8 mouse cellular contexts compared by ENCODE assay signal in the genomic region with DNA sequence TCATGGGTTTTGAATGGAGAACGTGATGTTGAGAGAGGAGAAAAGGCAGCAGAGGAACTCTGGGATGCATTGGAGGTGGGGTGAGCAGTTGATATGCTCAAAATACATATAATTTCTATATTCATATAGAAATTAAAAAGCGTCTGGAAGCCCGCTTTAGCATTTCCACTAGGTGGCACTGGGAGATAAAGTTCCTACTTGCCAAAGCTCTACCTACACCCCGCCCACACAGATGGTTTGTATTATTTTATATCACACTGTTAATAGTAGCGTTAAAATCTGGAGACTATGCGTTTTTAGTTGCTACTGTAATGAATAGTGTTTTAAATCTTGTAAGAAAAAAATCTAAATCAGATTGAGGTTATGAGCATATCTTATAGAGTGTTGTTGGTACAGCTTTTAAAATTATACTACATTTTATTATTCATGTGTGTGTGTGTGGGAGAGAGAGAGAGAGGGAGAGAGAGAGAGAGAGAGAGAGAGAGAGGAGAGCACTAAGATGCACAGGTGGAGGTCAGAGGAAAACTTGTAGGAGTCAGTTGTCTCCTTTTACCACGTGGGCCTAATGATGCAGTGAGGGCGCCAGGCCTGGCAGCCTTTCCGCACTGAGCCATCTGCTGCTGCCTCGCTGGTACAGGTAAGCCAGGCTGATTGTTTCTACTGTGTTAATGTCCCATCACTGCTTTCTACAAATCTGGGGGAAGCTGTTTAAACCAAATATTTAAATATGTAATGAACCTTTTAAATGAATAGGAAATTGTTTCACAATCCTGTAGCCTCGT. TPM values are rescaled to one million over a fixed set of nuclear protein-coding genes. Genes with fewer than 3 reads are reported as not detected.
DNase-seq lines count a peak whose midpoint lies in the region; ATAC-seq and TF ChIP-seq lines count a peak whose summit lies in the region.

No protein-coding gene starts in this region.

- no peaks in the 10 kb centered on the region for H3K36me3 ChIP-seq in embryonic facial prominence, embryonic 11.5 days (replicated peaks; ENCODE audit: control insufficient read depth, insufficient read depth, low read depth, low read length)
- no peaks in the 10 kb centered on the region for H3K36me3 ChIP-seq in embryonic facial prominence, embryonic 10.5 days (replicated peaks)
- no peaks in the 10 kb centered on the region for H3K36me3 ChIP-seq in liver, embryonic 11.5 days (ENCODE audit: control insufficient read depth, insufficient read depth, low read length)

- no peaks in the 10 kb centered on the region for H3K4me1 ChIP-seq in embryonic facial prominence, embryonic 11.5 days (ENCODE audit: control insufficient read depth, insufficient read depth, low read length)
- H3K4me1 ChIP-seq in embryonic facial prominence, embryonic 10.5 days, result no peaks in the 10 kb centered on the region
- H3K4me1 ChIP-seq in lung, adult 2 months (ENCODE audit: control insufficient read depth, insufficient read depth, low read length), result peaks cover 2% of the 10 kb centered on the region; the same call in 1 of the 2 replicates
- H3K4me1 ChIP-seq in liver, embryonic 11.5 days (replicated peaks; ENCODE audit: control insufficient read depth, insufficient read depth, low read length), result no peaks in the 10 kb centered on the region

- no peak overlapping the region for H3K4me2 ChIP-seq in embryonic facial prominence, embryonic 11.5 days (ENCODE audit: low read depth, low read length)
- H3K4me2 ChIP-seq in liver, embryonic 11.5 days, result no peak overlapping the region

- no peak overlapping the region for H3K4me3 ChIP-seq in embryonic facial prominence, embryonic 11.5 days (ENCODE audit: low read depth, low read length)
- no peak overlapping the region for H3K4me3 ChIP-seq in embryonic facial prominence, embryonic 10.5 days
- H3K4me3 ChIP-seq in lung, adult 2 months (replicated peaks; ENCODE audit: extremely low read depth, low read depth, low read length), result no peak overlapping the region
- H3K4me3 ChIP-seq in liver, embryonic 11.5 days (ENCODE audit: low read depth, low read length), result no peak overlapping the region

- WGBS in embryonic facial prominence, embryonic 11.5 days, result 66% methylated on average over 11 of the region's 11 CpGs
- WGBS in embryonic facial prominence, embryonic 10.5 days, result 80% methylated on average over 11 of the region's 11 CpGs
- WGBS in lung, adult 2 months, result 65% methylated on average over 11 of the region's 11 CpGs
- WGBS in liver, embryonic 11.5 days, result 81% methylated on average over 11 of the region's 11 CpGs

- H3K9ac ChIP-seq in embryonic facial prominence, embryonic 11.5 days (replicated peaks; ENCODE audit: low read length), result no peak overlapping the region
- H3K9ac ChIP-seq in liver, embryonic 11.5 days (ENCODE audit: low read depth, low read length), result no peak overlapping the region

- ATAC-seq in embryonic facial prominence, embryonic 11.5 days (replicated peaks; ENCODE audit: insufficient number of reproducible peaks, low FRiP score, low TSS enrichment, low read depth), result 0 out of 2 replicates have a peak, but pooled peaks have one; percentile 70
- ATAC-seq in liver, embryonic 11.5 days (replicated peaks; ENCODE audit: low FRiP score), result no peak

- TF ChIP-seq CTCF in lung, adult 2 months (IDR thresholded peaks at IDR 0.05; ENCODE audit: insufficient read depth, low read length), result 0 out of 2 replicates have a peak, but pooled peaks have one; percentile 4

- no peak for TF ChIP-seq POLR2A in lung, adult 2 months (IDR thresholded peaks at IDR 0.05; ENCODE audit: borderline replicate concordance, extremely low read depth, low read depth, low read length)

- H3K9me3 ChIP-seq in embryonic facial prominence, embryonic 11.5 days (replicated peaks; ENCODE audit: control insufficient read depth, low read length), result no peaks in the 10 kb centered on the region
- no peaks in the 10 kb centered on the region for H3K9me3 ChIP-seq in embryonic facial prominence, embryonic 10.5 days
- no peaks in the 10 kb centered on the region for H3K9me3 ChIP-seq in liver, embryonic 11.5 days (ENCODE audit: control insufficient read depth, low read length)

- no peaks in the 10 kb centered on the region for H3K27me3 ChIP-seq in embryonic facial prominence, embryonic 11.5 days (ENCODE audit: control insufficient read depth, insufficient read depth, low read length)
- H3K27me3 ChIP-seq in embryonic facial prominence, embryonic 10.5 days (replicated peaks; ENCODE audit: low read depth, poor library complexity, severe bottlenecking), result no peaks in the 10 kb centered on the region
- no peaks in the 10 kb centered on the region for H3K27me3 ChIP-seq in liver, embryonic 11.5 days (replicated peaks; ENCODE audit: control insufficient read depth, insufficient read depth, low read length)

- DNase-seq in embryonic facial prominence, embryonic 11.5 days (ENCODE audit: low spot score), result peak; percentile 75
- DNase-seq in embryonic facial prominence, embryonic 10.5 days (ENCODE audit: low spot score), result no peak
- DNase-seq in lung, adult 2 months, result no peak
- DNase-seq in lung, postnatal 4 days, result no peak
- DNase-seq in embryo, embryonic 11.5 days (ENCODE audit: low read depth, low spot score), result peak; percentile 26
- peak; percentile 24 for DNase-seq in lung, postnatal 10 days
- DNase-seq in liver, embryonic 11.5 days (ENCODE audit: low spot score), result no peak
- no peak for DNase-seq in spleen, adult 12 weeks (ENCODE audit: low spot score)

- H3K27ac ChIP-seq in embryonic facial prominence, embryonic 11.5 days (replicated peaks; ENCODE audit: low read depth, low read length), result no peak overlapping the region
- H3K27ac ChIP-seq in embryonic facial prominence, embryonic 10.5 days (replicated peaks), result no peak overlapping the region
- H3K27ac ChIP-seq in liver, embryonic 11.5 days (ENCODE audit: low read depth, low read length), result no peak overlapping the region

RNA-seq across cellular contexts. Expression of a gene that starts 9.6 kb away (rescaled TPM):
- polyA plus RNA-seq in embryonic facial prominence, embryonic 11.5 days (2014; fragmentation: Nextera tagmentation; extraction: Ambion mirVana), result 5.9 and 6.9 TPM in 2 replicates
- 6.0 and 7.2 TPM in 2 replicates for polyA plus RNA-seq in embryonic facial prominence, embryonic 10.5 days (2016; fragmentation: Nextera tagmentation; extraction: Ambion mirVana)
- 1.2 TPM in 2 replicates for polyA plus RNA-seq in lung, adult 2 months (2012; rRNA removed)
- polyA plus RNA-seq in liver, embryonic 11.5 days (2014; fragmentation: Nextera tagmentation; extraction: Ambion mirVana), result 8.0 and 8.8 TPM in 2 replicates

RNA-seq across cellular contexts. Expression of a gene that starts 9.9 kb away (rescaled TPM):
- 0.45 TPM in 1 of 2 replicates, not detected in the other for polyA plus RNA-seq in embryonic facial prominence, embryonic 11.5 days (2014; fragmentation: Nextera tagmentation; extraction: Ambion mirVana)
- polyA plus RNA-seq in embryonic facial prominence, embryonic 10.5 days (2016; fragmentation: Nextera tagmentation; extraction: Ambion mirVana), result 0.16 TPM in 1 of 2 replicates, not detected in the other
- 0.97 and 1.3 TPM in 2 replicates for polyA plus RNA-seq in lung, adult 2 months (2012; rRNA removed)
- polyA plus RNA-seq in liver, embryonic 11.5 days (2014; fragmentation: Nextera tagmentation; extraction: Ambion mirVana), result not detected in 2 replicates

Comparison
In these comparisons a context has a peak if more than half of its experiments do, and no peak if none do; other contexts are left out.
1. DNase-seq: peak in embryonic facial prominence, embryonic 11.5 days (single experiment), embryo, embryonic 11.5 days (single experiment) and lung, postnatal 10 days (single experiment); none in embryonic facial prominence, embryonic 10.5 days (single experiment), lung, adult 2 months (single experiment), lung, postnatal 4 days (0 of 2), liver, embryonic 11.5 days (single experiment) and spleen, adult 12 weeks (single experiment).